Mouse (Mus musculus): Measurements from ENCODE around the gene Prss42. TPM values are rescaled to one million over a fixed set of nuclear protein-coding genes. Genes with fewer than 3 reads are reported as not detected.

Prss42 gene
- polyA plus RNA-seq, 1 experiment from 2014 or later, result 0.15 TPM

GRCm38 (mm10) chr9:110834961-110835360 lies 37.0 kb downstream of the Prss42 start:
- no peak overlapping the region for H3K4me3 ChIP-seq
- H3K4me1 ChIP-seq (replicated peaks), result no peaks in the 10 kb centered on the region
- no peak overlapping the region for H3K9ac ChIP-seq
- peak overlapping the region; percentile 21; the same call in 1 of the 2 replicates for H3K4me2 ChIP-seq
- WGBS, result 24% methylated on average over 10 of the region's 10 CpGs
- no peaks in the 10 kb centered on the region for H3K27me3 ChIP-seq
- no peak overlapping the region for H3K27ac ChIP-seq
- no peak for ATAC-seq (replicated peaks; ENCODE audit: insufficient number of reproducible peaks, insufficient read depth, low FRiP score, low read depth)
- no peaks in the 10 kb centered on the region for H3K9me3 ChIP-seq (replicated peaks)
- no peaks in the 10 kb centered on the region for H3K36me3 ChIP-seq

GRCm38 (mm10) chr9:110836112-110836511 lies 38.1 kb downstream of the Prss42 start:
- Histone ChIP-seq H3K9me3 (replicated peaks) (no peaks in the 10 kb centered on the region), H3K27ac (no peak overlapping the region), H3K4me3 (no peak overlapping the region), H3K4me2 (no peak overlapping the region), H3K9ac (no peak overlapping the region), H3K36me3 (no peaks in the 10 kb centered on the region), H3K27me3 (no peaks in the 10 kb centered on the region), H3K4me1 (replicated peaks) (no peaks in the 10 kb centered on the region)
- WGBS, result 61% methylated on average over 2 of the region's 2 CpGs
- ATAC-seq (replicated peaks; ENCODE audit: insufficient number of reproducible peaks, insufficient read depth, low FRiP score, low read depth), result no peak

- Histone ChIP-seq H3K27ac (no peak overlapping the region), H3K4me3 (no peak overlapping the region), H3K9me3 (replicated peaks) (no peaks in the 10 kb centered on the region), H3K4me2 (no peak overlapping the region), H3K27me3 (no peaks in the 10 kb centered on the region), H3K36me3 (no peaks in the 10 kb centered on the region), H3K9ac (no peak overlapping the region), H3K4me1 (replicated peaks) (no peaks in the 10 kb centered on the region)
- no peak for ATAC-seq (replicated peaks; ENCODE audit: insufficient number of reproducible peaks, insufficient read depth, low FRiP score, low read depth)
- WGBS, result 80% methylated on average over 6 of the region's 6 CpGs
Observed at GRCm38 (mm10) chr9:110840905-110841304, 42.9 kb downstream of the Prss42 start.

GRCm38 (mm10) chr9:110841438-110841837 lies 43.5 kb downstream of the Prss42 start:
- Histone ChIP-seq H3K27ac (no peak overlapping the region), H3K4me3 (no peak overlapping the region), H3K4me1 (replicated peaks) (no peaks in the 10 kb centered on the region), H3K36me3 (no peaks in the 10 kb centered on the region), H3K4me2 (no peak overlapping the region), H3K9me3 (replicated peaks) (no peaks in the 10 kb centered on the region), H3K9ac (no peak overlapping the region), H3K27me3 (no peaks in the 10 kb centered on the region)
- ATAC-seq (replicated peaks; ENCODE audit: insufficient number of reproducible peaks, insufficient read depth, low FRiP score, low read depth), result no peak
- WGBS, result 59% methylated on average over 2 of the region's 2 CpGs

- no peak for ATAC-seq (replicated peaks; ENCODE audit: insufficient number of reproducible peaks, insufficient read depth, low FRiP score, low read depth)
- Histone ChIP-seq H3K27ac (no peak within 1 kb of the TSS), H3K36me3 (no peaks in the 10 kb centered on the region), H3K4me1 (replicated peaks) (no peaks in the 10 kb centered on the region), H3K4me3 (no peak within 1 kb of the TSS), H3K9ac (no peak within 1 kb of the TSS), H3K9me3 (replicated peaks) (no peaks in the 10 kb centered on the region), H3K27me3 (no peaks in the 10 kb centered on the region), H3K4me2 (no peak within 1 kb of the TSS)
- WGBS, result 79% methylated on average over 10 of the region's 10 CpGs
Observed at GRCm38 (mm10) chr9:110844206-110844605, 46.2 kb downstream of the Prss42 start, which contains the start of gene Prss46. Prss46 (plus strand) TSS chr9:110844506.

GRCm38 (mm10) chr9:110849162-110849561 lies 51.2 kb downstream of the Prss42 start:
- Histone ChIP-seq H3K4me1 (replicated peaks) (no peaks in the 10 kb centered on the region), H3K36me3 (no peaks in the 10 kb centered on the region), H3K27me3 (no peaks in the 10 kb centered on the region), H3K9me3 (replicated peaks) (no peaks in the 10 kb centered on the region), H3K9ac (no peak overlapping the region), H3K4me2 (no peak overlapping the region), H3K27ac (no peak overlapping the region), H3K4me3 (no peak overlapping the region)
- whole genome bisulfite sequencing, result 60% methylated on average over 7 of the region's 7 CpGs
- no peak for ATAC-seq (replicated peaks; ENCODE audit: insufficient number of reproducible peaks, insufficient read depth, low FRiP score, low read depth)

Other genes with a start within 250 kb of the Prss42 start
- 17.7 and 22.9 TPM in 2 replicates for gene Nradd, start 173.7 kb upstream of the Prss42 start, polyA plus RNA-seq (2015; fragmentation: Nextera tagmentation; extraction: Ambion mirVana)
- 1.8 and 4.2 TPM in 2 replicates for gene Nbeal2, start 144.0 kb upstream of the Prss42 start, polyA plus RNA-seq (2015; fragmentation: Nextera tagmentation; extraction: Ambion mirVana)
- 130 and 138 TPM in 2 replicates for gene Ccdc12, start 141.7 kb upstream of the Prss42 start, polyA plus RNA-seq (2015; fragmentation: Nextera tagmentation; extraction: Ambion mirVana)
- gene Myl3, start 56.3 kb upstream of the Prss42 start, polyA plus RNA-seq (2015; fragmentation: Nextera tagmentation; extraction: Ambion mirVana), result 3,797 and 4,490 TPM in 2 replicates
- 23.2 and 26.1 TPM in 2 replicates for gene Pth1r, start 51.0 kb upstream of the Prss42 start, polyA plus RNA-seq (2015; fragmentation: Nextera tagmentation; extraction: Ambion mirVana)
- not detected in 2 replicates for gene Prss44, start 15.8 kb downstream of the Prss42 start, polyA plus RNA-seq (2015; fragmentation: Nextera tagmentation; extraction: Ambion mirVana)
- gene Prss43, start 28.5 kb downstream of the Prss42 start, polyA plus RNA-seq (2015; fragmentation: Nextera tagmentation; extraction: Ambion mirVana), result not detected in 2 replicates
- gene Prss45, start 36.4 kb downstream of the Prss42 start, polyA plus RNA-seq (2015; fragmentation: Nextera tagmentation; extraction: Ambion mirVana), result not detected in 2 replicates
- gene Prss46, start 46.3 kb downstream of the Prss42 start, polyA plus RNA-seq (2015; fragmentation: Nextera tagmentation; extraction: Ambion mirVana), result 0.10 TPM in 1 of 2 replicates, not detected in the other
- 0.37 TPM in 1 of 2 replicates, not detected in the other for gene Prss50, start 59.8 kb downstream of the Prss42 start, polyA plus RNA-seq (2015; fragmentation: Nextera tagmentation; extraction: Ambion mirVana)
- 1.7 and 3.2 TPM in 2 replicates for gene Als2cl, start 81.7 kb downstream of the Prss42 start, polyA plus RNA-seq (2015; fragmentation: Nextera tagmentation; extraction: Ambion mirVana)
- gene Tmie, start 81.9 kb downstream of the Prss42 start, polyA plus RNA-seq (2015; fragmentation: Nextera tagmentation; extraction: Ambion mirVana), result 0.74 and 1.2 TPM in 2 replicates
- not detected in 2 replicates for gene Fam240a, start 118.7 kb downstream of the Prss42 start, polyA plus RNA-seq (2015; fragmentation: Nextera tagmentation; extraction: Ambion mirVana)
- not detected in 2 replicates for gene Tdgf1, start 148.0 kb downstream of the Prss42 start, polyA plus RNA-seq (2015; fragmentation: Nextera tagmentation; extraction: Ambion mirVana)
- gene Lrrc2, start 153.4 kb downstream of the Prss42 start, polyA plus RNA-seq (2015; fragmentation: Nextera tagmentation; extraction: Ambion mirVana), result 4.4 and 6.9 TPM in 2 replicates
- gene Rtp3, start 192.4 kb downstream of the Prss42 start, polyA plus RNA-seq (2015; fragmentation: Nextera tagmentation; extraction: Ambion mirVana), result 0.30 and 0.36 TPM in 2 replicates
- gene Ltf, start 221.1 kb downstream of the Prss42 start, polyA plus RNA-seq (2015; fragmentation: Nextera tagmentation; extraction: Ambion mirVana), result 1.9 and 2.2 TPM in 2 replicates

Measured in heart, embryonic 15.5 days (tissue).